Mouse (Mus musculus) adrenal gland, postnatal 4 days (tissue): ENCODE data around the gene Stx8. TPM values are rescaled to one million over a fixed set of nuclear protein-coding genes. Genes with fewer than 3 reads are reported as not detected.
A peak's percentile ranks its signal among the peaks of the same experiment; 100 is the strongest.

Experiments
- DNase-seq, 2 experiments: peaks; one replicate each; pipeline ENCODE4 v3.0.0; 2021 to 2022; ENCODE audit warnings: low spot score in 2 of 2, mixed read lengths in 2 of 2
- total RNA-seq, 2 experiments: library from RNA; stranded (reverse); gene quantifications; 2 replicates each; pipeline ENCODE4 v1.2.3; 2021

Gene Stx8
- total RNA-seq, 2 experiments from 2014 or later: 32.1 to 33.7 TPM

DNA sequence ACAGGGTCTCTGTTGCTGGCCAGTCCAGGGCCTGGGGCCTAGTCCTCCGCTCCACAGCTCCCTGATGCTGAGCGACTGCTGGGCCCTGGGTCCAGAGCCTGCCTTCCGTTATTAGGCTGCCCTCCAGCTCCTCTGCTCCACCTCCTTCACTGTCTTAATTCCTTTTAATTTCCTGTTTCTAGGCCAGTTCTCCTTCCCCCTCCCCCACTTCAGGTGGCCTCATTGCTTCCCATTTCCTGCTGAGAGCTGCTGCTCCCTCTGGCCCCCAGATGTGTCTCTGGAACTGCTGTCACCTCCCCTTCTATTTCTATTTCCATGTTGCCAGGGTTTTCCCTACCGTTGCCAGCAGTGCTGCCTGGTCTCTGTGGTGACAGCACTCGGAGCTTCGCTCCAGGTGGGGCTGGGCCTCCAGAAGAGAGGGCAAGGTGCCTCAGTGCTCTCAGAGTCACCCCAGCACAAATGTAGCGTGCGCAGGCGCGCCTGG, 229.7 kb downstream of the Stx8 start:
- DNase-seq: no peak

DNA sequence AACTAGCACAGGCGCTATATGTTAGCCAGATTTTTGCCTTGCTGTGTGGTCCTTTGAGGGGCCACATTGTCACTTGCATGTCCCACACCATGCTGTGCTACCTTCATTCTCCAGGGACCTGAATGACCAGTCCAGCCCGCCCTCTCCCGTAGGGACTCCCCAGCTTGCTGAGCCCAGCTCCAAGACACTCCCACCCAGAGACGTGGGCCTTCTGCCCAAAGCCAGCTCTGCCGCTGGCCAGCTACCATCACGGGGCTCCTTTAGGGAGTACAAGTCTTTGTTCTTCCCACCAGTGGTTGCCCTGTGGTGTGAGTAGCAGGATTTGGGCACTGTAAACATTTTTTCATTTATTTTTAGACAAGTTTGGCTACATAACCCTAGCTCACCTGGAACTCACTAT, 230.6 kb downstream of the Stx8 start:
- no peak for DNase-seq

DNA sequence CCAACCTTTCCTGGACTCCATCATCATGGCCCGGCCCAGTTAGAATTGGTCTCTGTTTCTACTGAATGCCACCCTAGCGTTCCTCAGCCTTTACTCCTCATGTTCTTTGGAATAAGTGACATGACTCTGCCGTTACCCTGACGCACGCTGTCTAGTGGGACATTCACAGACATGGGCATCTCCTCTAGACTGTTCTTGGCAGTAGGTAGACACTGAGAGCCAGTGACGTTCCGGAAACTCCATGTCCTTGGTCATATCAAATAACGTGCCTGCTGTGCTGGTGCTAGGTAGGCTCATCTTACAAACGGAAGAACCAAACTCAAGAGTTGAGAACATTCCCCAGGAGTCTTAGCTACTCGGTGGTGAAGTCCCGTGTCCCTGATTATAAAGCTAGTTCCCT, 231.5 kb downstream of the Stx8 start:
- DNase-seq: no peak

DNA sequence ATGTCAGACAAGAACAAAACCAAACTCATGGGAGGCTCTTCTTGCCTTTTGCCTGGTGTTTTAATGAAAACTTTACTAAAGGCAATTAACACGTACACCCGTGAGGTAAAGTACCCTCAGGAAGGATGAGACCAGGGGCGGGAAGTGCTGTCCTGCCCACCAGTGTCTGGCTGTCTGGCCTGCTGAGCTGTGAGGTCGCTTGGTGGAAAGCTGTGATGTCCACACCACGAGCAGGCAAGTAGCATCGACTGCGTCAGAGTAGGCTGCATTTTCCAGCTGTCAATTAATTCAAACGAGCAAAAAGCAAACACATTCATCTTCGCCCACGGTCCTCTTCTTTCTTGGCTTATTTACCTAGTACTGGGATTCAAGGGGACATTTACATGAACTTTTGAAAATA, 232.7 kb downstream of the Stx8 start:
- DNase-seq: no peak

DNA sequence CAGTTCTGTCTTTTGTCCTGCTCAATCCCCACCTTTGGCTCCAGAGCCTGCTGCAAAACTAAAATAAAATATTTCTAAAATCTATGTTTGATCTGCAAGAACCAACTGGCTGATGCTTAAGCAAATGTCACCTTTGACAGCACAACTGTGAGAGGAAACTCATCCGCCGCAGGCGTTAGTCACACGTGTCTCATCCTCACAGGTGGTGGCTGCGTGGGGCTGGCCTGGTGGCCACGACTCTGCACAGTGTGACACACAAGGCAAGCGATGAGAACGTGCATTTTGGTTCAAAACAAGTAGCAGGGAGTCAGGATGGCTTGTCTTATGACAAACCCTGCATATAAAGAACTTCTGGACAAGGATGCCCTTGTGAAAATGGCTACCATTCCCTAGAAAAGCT, 233.1 kb downstream of the Stx8 start:
- no peak for DNase-seq

DNA sequence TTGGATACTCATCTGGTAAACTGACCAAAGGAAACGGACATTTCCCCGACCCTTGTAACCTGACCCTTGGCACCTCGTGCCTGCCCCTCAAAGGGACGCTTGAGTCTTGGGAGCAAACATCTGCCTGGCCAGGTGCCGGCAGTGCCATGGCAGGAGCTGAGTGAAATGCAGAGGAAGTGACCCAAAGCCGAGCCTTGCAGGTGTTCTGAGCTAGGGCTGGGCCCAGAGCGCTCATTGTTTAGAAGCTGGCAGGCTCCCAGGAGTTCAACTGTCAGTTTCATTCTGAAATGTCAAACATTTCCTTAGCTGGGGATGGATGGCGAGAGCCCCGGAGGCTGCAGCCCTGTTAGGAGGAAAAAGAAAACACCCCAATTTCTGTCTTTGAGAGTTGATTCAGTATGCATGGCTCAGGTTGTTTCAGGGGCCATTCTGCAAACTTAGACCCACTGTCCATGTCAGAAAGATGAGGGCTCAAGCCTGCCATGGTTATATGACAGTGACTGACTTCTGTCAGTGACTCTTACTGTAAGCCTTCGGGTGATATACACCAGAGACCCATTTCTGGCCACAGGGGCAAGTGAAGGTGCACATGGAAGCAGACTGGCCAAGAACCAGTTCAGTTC, 233.9 kb downstream of the Stx8 start:
- DNase-seq: no peak

DNA sequence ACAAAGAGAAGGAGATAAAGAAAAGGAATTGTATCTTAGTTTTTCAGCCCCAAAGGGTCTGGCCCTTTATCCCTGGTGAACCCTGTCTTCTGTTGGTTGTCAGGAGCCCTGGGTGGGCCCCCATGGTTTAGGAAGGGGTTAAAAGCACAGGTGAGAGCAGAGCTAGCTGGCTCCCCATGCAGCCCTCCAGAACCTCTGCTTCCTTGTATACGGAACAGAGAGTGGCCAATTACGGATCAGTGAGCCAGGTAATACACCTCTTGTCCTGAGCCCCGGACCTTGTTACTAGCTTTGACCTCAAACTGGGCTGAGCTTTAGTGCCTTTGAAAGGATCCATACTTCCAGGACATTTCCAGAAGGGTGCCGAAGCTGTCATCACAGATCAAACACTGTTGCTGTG, 234.5 kb downstream of the Stx8 start:
- DNase-seq: no peak

DNA sequence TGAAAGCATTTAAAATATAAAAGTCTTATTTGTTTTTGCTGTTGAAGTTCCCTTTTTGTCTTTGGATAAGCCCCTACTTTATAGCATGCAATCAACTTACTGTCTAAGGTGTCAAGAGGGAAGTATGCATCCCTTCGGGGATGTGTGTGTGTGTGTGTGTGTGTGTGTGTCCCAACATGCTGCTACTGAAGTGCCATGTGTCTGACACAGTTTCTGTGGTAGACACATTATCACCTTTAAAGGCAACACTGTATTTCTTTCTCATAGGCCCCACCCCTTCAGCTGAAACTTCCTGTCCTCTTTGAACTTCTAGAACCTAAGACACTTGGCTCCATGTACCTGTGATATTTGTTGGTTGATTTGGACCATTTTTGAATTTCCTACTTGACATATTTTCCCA, 235.1 kb downstream of the Stx8 start:
- DNase-seq: no peak

DNA sequence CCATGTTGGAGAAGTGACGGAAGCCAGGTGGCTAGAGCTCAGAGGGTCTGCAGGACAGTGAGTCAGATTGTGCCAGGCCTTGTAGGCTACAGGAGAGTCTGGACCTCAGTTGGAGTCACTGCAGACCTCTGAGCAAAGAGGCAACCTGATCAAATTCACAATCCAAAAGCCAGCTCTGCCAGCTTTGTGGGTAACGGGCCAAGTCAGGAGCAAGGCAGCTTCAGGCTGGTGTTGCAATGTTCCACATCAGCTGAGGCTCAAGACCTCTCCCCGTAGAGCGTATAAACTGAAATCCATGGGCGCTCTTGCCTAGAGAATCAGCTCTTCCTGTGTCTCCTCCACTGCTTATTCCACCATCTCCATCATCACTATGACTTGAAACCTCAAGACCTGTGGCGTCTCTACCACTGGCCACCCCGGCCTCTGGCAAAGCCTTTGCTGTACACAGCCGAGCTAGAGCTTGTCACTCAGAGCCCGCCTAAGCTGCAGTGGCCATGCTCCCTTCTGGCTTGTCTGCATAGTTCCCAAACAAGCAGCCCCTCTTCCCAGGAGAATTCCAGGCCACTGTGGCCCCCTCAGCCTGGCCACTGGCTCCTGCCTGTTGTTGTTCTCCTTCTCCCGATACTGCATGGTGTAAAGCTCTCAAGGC, 235.9 kb downstream of the Stx8 start:
- no peak for DNase-seq

DNA sequence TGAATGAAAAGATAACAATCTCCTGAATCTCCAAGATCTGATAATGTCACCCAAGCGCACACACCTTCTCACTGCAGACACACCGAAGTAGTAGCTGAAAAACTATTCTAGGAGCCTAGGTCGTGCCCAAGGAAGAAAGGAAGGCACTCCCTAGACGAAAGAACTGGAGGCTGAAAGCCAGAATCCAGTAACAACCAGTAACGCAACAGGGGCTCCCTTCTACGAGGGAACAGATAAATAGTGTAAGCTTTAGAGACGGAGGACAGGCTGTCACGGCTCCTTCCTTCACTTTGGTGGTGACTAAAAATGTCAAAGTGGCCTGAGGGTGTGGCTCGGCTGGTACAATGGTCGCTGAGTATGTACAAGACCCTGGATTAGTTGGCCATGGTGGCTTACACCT, 236.6 kb downstream of the Stx8 start:
- no peak for DNase-seq

DNA sequence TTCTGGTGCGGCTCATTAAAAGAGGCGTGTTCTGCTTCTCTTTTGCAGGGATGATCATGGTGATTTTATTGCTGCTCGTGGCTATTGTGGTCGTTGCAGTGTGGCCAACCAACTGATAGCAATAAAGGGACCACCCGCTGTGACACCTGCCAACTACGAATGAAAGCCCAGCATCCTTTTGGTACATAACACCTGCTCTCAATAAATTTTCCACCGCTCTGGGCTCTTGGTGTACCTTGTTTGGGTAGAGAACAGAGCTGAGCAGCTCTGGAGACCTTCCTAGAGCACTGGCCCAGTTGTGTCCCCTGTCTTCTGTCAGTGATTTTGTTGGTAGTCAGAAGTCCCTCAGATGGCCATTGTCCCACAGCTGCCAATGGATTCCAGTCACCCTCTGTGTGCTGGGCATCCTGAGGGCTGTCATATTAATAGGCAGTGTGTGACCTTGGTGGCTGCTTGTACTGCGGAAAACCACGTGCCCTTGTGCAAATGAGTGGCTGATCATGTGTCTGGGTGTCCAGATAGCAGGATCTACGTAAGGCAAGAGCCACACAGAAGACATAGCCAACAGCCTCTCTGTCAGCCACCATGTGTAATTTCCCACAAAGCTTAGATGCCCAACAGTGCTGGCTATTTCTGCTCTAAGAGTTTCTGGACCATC, 237.8 kb downstream of the Stx8 start:
- DNase-seq: no peak

DNA sequence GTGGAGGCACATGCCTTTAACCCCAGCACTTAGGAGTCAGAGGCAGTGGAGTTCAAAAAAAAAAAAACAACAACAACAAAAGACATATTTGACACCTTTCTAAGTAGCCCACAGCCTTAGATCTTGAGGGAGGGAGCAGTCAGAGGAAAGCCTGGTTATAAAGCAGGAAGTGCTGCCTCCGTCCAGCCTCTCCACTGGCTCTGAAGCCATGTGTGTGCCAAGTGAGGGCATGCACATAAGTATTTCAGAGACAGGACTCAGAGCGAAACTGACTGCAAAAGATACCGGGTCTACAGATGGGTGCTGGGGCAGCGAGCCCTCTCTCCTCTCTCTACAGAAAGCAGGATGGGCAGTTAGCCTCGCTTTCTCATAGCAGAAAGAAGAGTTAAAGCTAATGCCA, 238.4 kb downstream of the Stx8 start:
- no peak for DNase-seq

DNA sequence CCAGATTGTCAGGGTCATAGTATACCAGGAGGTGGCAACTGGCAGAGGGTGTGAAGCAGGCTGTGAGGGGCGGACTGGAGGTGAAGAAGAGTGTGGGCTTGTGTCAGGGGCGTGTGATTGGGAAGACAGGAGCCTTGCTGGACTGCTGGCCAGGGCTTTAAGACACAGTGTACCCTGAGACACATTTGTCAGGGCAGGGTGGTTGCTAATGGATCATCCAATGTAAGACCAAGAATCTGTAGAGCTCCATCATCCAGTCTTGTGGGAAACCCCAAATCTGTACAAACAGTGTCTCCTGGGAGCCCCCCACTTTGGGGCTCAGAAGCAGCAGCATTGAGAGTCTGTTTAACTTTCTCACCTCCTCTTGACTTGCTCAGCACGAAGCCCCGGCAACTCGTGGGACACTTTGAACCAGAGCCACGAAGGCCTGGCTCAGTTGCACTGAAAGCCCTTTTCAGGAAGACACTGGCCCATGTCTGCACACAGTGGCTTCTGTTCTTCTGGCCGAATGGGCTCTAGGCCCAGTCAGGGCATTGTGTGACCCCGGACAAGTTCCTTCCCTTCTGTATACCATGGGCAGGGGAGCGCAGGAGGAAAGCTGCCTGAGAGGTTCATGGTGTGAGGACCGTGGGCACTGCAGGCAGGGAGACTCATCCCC, 239.7 kb downstream of the Stx8 start:
- DNase-seq: no peak

DNA sequence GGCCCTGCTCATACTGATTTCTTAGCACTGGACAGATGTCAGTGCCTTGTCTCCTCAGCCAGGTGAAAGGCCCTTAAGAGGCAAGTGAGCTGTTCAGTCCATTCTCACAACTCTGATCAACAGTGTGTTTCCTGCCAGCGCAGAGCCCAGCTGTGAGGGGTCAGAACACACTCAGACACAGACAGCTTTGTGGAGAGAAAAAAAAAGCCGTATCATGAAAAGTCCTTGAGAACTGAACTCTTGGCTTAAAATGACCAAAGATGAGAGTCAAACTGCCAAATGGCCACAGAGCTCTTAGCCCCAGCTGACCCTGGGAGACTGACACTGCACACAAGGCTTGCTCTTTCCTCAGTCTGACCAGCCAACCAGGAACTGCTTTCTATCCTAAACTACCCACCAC, 242.0 kb downstream of the Stx8 start:
- no peak for DNase-seq

DNA sequence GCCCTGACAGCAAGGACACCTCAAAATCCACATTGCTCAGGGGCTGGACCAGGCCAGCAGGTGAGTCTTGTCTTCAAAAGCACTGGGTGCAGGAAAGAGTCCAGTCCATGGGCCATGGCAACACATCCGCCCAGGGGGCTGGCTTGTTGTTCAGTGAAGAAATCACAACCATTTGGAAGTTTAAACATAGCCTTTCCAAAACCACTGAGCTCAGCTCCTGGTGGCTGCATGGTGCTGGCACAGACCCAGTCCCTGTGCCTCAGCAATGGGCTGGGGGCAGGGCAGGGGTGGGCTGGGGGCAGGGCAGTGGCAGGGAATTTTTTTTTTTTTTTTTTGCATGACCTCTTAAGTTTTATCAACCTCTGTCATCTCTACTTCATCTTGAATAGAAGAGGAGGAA, 242.6 kb downstream of the Stx8 start:
- no peak for DNase-seq

DNA sequence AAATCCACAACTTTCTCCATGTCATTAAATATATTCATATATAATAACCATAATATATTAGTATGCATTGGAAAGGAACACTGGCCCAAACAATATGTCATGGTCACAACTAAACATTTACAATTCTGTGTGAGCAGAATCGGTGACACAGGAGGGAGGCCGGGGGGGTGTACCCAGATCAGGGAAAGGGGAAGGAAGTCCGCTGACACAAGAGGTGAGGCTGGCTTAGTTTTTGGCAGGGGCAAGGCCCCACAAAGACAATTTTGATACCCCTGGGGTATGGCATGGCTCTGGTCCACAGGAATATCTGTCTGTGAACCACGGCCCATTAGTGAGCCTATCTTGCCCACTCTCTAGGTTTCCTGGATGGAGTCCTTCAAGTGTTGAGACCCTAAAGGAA, 243.5 kb downstream of the Stx8 start:
- no peak for DNase-seq

DNA sequence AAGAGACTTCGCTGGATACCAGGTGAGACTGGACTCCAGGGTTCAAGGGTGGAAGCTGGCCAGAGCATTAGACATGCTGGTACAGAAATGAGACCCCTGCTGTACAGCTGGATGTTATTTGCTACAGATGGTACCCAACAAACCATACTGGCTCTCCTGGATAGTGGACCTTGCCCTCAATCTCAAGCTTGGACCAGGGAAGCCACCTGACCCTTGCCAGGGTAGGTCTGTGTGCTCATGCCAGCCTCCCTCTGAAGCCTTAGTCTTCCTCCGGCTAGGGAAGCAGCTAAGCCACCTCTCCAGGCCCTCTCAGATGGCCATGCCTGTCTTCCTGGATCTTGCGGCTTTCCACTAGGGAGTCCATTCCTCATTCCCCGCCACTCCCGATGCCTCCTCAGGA, 244.7 kb downstream of the Stx8 start:
- DNase-seq: no peak

DNA sequence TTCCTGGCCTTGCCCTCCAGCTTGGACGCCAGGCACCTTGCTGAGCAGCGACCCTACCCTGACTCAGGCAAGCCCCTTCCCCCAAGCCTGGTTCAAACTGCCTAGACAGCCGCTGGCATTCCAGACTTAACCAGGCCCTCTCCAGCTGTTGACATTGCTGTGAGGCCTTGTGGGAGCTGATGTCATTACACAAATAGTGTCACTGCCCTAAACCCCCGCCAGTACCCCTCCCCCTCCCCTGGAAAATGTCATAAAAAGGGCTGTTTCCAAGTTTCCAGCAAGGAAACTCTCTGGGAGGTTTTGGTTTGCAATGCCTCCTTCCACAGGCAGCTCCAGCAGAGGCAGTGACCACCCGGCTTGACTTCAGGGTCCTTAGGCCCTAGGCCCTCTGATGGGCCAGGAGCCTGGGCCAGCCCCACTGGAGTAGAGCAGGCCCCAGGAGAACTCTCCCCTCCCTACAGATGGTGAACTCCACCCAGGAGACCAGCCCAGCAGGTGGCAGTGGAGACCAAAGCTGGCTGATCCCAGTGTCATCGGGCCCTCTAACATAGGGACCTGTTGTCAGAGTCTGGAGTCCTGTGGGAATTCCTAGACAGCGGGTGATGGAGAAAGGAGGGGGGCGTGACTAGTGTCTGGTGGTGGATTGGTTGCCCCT, 246.1 kb downstream of the Stx8 start:
- DNase-seq: peak in 1 of 2 experiments; percentile 28

DNA sequence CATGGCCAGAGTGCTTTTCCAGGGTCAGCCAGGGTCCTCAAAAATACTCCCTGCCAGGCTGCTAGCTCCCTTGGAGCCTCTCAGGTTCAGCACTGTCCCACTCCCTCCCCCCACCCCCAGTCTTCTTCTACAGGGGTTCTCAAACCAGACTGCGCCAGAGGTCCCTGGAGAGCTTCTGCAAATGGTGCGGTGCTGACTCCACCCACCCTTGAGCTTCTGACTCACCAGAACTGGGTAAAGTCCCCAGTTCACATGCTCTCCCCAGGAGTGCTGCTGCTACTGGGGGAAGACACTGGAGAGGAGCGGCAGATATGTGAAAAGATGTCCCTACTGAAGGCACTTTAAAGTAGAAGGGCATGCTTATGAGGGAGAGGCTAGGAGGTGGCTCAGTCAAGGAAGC, 247.9 kb downstream of the Stx8 start:
- no peak for DNase-seq

DNA sequence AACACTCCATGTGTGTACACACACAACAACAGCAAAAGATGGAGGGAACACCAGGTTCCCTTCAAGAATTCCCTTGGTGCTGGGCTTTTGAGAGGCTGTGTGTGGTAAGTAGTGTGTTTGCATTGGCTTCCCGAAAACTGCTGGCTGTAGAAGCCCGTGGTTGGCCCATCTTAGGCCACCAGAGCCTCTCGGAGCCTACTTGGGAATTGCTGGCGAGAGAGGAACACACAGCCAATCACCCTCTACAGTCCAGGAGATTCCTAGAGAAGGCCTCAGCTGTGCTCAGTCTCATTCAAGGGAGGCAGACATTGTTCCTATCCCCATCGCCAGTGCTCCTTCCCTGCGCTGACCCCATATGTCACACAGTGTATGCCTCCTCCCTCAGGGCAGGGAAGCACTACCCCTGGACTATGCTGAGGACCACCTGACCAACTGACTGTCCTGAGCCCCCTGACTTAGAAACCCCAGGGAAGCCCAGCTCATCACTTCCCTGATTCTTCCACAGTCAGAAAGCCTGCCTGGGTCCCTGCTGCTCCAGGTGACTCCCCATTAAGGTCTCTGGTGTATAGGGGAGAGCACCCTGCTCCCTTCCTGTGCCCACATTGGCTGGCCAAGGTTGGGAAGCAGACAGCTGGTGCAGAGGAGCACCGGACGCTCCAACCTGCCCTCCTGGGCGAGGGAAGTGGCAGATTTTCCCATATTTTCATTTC, 248.7 kb downstream of the Stx8 start:
- DNase-seq: no peak
